Mouse (Mus musculus) layer of hippocampus, postnatal 36 days (tissue): Measurements from ENCODE around the gene Nfkbil1. TPM values are rescaled to one million over a fixed set of nuclear protein-coding genes. Genes with fewer than 3 reads are reported as not detected.

Experiments used
- DNase-seq, 2 experiments: peaks; one replicate each; pipeline ENCODE4 v3.0.0; 2022
- total RNA-seq, 2 experiments: library from RNA; stranded (reverse); gene quantifications; 2 replicates each; pipeline ENCODE4 v1.2.3; 2021

The Nfkbil1 gene
- total RNA-seq, result 10 to 100 TPM; 13.3 to 13.6 TPM

DNA sequence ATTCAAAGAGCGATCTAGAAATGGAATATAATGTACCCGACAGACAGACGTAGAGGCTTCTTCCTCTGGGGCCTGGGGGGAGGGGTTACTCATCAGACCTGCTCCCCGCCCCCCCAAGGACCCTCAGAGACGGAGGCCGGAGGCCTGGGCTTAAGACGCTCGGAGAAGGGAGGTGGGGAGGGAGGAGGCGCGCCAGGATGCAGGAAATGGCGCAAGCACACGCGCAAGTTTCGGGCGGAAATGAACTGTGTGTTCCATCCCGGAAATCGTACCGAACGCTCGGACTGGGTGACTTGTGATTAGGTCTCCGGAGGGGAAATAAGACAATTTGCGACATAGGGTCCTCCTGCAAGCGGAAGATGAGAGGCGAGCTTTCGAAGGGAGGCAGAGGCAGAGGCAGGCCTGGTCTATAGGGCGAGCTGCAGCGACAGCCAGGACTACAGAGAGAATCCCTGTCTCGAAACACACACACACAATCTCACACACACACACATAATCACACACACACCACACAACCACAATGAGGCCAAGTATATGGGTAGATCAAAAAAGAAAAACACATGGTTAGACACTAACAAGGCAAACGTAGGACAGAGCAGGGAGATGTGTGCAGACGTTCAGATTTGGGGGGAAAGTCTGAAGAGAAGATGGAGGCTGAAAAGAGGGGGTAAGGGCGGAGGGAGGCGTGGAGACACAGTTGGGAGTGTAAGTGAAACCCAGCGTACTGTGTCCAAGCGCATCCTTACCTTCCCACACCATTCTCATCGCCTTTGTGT lies at the start of gene Nfkbil1:
Gene Nfkbil1, minus strand, starts transcription at position 179 of the 776 bp plus-strand sequence.
- peak; percentile 89 to 92 for DNase-seq

DNA sequence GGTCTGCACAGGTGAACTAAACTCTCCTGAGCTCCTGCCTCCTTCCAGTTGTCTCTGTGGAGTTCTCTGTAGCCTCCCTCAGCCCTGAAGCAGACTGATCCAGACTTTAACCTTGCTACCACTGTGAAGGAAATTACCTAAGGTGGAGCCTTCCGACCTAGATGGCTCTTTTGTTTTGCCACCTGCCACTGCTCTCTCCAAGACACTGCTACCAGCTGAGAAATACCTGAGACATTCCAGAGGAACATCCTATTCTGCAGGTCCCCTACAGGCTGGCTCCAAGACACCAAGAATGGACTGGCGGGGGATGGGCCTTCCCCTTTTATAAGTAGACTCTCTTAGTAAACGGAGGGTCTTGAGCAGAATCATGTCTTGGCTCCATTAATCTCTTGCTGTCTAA lies 44.7 kb upstream of the Nfkbil1 start:
- no peak for DNase-seq

DNA sequence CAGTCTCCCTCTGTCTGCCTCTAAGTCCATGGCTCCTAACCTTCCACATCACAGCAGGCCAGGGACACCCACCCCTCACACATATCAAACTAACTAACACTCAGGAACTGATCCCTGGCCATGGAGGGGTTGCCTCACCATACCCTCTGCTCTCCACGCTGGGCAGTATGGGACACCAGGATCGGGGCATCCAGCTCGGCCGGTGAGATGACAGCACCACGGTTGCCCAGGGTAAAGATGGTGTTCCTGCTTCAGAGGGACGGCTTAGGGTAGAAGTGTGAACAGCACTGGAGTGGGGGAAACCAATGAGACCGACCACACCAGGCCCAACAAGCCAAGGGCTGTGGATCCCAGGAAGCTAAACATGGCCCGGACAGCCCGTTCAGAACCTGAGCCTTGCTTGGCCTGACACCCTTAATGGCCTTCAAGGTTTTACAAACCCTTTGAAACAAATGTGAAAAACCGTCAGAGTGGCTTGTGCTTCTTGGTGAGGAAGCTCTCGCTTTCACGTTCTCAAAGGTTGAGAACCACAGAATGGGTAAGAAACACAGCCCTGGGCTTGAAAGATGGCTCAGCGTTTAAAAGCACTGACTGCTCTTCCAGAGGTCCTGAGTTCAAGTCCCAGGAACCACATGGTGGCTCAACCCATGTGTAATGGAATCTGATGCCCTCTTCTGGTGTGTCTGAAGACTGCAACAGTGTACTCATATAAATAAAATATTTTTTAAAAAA lies 43.5 kb upstream of the Nfkbil1 start:
- DNase-seq, result no peak

DNA sequence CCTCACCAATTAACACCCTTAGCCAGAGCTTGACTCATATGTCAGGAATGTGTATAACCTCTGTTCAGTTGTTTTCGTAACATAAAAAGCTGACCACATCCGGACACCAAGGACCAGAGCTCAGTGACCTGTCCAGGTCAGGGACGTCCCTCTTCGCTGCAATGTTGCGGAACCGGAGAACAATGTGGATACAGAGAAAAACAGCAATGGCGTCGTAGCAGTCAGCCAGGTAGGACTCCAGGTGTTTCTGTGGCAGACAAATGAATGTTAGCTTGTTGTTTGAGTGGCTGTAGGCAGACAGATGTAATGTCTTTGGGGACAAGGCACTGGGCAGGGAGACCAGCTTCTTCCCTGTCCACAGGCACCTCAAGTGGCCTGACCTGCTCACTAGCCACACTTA lies 42.5 kb upstream of the Nfkbil1 start:
- no peak for DNase-seq

DNA sequence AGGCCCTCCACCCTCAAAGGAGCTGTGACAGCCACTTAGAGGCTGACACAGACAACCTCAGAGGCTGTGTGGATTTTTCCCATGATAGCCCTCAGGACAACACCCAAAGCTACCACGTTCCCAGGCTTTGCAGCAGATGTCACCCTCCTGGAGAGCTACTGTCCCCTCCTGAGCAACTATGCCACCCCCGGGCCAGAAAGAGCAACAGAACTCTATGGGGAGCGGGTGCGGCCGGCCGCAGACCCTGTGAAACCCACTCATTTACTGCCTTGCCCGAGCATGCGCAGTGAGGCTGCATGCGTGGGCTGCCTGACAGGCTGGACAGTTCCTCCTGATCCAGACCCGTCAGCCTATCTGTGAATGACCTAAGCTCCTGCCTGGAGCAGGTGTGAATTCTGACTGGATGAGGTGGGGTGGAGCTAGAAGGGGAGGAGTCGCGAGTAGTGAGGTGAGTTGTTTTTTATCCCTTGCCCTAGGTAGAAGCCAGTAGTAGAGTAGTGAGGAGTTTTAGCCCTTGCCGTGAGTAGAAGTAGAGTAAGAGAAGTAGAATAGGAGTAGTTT lies 40.8 kb upstream of the Nfkbil1 start:
- no peak for DNase-seq

DNA sequence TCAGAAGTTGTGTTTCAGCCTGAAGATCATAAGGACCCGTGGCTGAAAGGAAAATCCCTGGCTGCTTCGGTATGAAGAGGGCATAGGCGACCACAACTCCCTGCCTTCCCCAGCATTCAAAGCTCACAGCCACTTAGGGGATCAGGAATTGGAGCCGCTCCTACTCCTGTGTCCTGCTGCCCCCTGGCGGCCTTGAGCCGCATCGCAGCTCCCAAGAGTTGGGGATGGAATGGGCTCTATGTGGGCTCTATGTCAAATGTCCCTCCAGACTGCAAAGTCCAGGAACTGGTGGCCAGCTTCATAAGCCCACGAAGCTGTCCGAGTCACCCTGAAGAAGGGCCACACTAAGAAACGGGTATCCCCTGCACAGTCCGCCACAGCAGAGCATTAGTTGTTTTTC lies 39.2 kb upstream of the Nfkbil1 start:
- DNase-seq, result peak; percentile 82 to 83

DNA sequence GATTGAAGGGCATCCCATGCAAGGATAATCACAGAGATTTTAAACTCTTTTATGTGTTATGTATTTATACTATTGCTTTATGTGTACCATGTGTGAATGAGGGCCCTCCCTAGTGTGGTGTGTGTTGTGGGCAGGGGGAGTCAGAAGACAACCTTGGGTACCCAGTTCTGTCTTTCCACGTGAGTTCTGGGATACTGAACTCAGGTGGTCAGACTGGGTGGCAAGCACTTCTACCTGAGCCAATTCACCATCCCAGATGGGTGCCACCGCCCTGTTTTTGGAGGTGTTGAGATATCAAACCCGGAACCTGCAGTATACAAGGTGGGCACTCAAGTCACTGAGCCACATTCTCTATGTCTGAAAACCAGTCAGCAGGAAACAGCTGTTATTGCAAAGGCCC lies 36.7 kb upstream of the Nfkbil1 start:
- no peak for DNase-seq

DNA sequence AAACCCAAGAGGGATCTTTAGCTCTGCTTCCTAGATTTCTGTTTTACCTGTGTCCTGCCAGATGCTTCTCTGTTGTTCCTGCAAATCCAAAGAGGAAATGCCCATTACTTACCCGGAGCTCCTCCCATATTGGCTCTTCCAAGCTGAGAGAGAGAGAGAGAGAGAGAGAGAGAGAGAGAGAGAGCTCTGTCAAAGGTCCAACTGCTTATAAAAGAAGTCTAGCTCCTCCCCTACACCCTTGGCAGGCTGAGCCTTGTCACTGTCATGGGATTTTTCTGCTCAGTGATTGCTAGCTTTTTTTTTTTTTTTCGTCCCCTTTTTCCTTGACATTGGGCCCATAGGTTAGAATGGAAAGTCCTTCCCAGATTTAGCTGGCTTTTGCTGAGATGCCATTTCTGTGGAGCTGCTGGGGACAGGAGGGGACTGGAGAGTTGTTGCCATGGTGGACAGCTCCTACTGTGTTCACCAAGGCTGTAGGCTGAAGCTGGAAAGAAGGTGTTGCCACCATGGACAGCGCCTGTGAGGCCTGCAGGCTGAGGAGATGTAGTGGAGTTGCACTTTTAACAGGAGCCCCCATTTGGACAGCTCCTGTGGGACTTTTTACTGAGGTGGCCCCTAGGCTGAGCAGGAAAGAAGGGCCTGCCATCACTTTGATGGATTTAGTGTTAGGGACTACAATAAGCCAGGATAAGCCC lies 34.2 kb upstream of the Nfkbil1 start:
- DNase-seq, result no peak

DNA sequence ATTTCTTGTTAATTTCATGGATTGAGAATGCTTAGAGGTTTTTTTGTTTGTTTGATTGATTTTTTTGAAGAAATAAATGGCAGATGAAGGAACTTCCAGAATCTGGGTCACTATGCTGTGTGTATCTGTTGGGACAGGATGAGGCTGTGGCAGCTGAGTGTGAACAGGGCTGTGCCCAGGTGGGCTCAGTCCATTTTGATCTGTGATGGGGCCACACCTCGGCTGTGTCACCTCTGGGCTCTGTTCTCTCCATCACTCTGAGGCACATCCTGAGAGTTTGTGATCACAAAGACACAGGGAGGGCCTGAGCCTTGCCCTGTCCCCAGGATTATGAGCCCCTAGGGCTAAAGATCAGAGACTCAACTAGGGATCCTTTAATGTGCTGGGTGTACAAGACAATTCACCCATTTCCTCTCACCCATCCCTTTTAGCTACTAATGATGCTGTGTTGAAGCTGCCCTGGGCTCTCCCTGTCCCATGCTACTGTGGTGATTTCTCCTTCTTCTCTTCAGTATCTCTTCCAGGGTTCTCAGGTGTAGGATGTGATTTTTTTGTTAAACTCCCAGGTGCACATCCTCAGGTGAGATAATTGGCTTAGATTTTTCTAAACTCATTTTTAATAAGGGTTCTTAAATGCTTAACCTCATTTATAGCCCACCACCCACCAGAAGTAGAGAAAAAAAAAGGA lies 32.0 kb upstream of the Nfkbil1 start:
- DNase-seq, result no peak

DNA sequence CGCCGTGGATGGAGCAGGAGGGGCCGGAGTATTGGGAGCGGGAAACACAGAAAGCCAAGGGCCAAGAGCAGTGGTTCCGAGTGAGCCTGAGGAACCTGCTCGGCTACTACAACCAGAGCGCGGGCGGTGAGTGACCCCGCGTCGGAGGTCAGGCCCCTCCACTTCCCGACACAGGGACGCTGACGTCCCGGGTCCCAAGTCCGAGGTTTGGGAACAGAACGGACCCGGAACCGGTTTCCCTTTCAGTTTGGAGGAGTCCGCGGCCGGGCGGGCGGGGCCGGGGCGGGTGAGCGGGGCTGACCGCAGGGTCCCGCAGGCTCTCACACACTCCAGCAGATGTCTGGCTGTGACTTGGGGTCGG lies 27.9 kb upstream of the Nfkbil1 start:
- DNase-seq, result no peak

DNA sequence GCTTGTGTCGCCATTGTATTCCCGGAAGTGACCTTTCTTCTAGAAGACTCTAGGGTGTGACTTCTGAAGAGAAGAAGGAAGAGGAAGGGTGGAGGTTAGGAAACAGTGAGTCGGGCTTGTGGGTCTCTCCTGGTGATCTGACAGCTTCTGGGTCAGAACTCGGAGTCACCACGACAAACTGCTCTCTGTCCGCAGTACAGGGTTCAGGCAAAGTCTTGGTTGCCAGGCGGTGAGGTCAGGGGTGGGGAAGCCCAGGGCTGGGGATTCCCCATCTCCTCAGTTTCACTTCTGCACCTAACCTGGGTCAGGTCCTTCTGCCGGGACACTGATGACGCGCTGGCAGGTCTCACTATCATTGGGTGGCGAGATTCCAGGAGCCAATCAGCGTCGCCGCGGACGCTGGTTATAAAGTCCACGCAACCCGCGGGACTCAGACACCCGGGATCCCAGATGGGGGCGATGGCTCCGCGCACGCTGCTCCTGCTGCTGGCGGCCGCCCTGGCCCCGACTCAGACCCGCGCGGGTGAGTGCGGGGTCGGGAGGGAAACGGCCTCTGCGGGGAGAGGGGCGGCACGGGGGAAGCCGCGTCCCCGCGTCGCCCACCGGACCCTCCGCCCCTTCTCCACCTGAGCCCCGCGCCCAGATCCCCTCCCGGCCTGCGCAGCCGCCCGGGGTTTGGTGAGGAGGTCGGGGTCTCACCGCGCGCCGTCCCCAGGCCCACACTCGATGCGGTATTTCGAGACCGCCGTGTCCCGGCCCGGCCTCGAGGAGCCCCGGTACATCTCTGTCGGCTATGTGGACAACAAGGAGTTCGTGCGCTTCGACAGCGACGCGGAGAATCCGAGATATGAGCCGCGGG lies 27.3 kb upstream of the Nfkbil1 start, which contains the start of gene H2-D1:
Gene H2-D1, plus strand, starts transcription at position 67 of the 859 bp plus-strand sequence.
- DNase-seq, result peak; percentile 92 to 94

DNA sequence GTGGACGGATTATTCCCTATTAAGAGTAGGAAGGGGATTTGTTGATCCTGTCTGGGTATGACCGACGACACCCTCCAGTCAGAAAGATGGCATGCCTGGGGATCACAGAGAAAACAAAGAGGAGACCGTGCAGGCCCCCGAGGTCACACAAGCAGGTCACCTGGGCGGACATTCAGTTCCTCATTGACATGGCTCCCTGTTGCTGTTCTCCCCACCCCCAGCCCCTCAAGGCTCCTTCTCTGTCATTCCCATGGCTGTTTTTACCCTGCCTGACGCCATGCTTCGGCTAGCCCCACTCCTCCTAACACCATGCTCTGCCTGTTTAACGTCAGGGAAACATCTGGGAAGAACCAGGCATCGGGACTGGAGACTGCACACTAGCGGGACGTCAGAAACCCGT lies 26.1 kb upstream of the Nfkbil1 start:
- no peak for DNase-seq

DNA sequence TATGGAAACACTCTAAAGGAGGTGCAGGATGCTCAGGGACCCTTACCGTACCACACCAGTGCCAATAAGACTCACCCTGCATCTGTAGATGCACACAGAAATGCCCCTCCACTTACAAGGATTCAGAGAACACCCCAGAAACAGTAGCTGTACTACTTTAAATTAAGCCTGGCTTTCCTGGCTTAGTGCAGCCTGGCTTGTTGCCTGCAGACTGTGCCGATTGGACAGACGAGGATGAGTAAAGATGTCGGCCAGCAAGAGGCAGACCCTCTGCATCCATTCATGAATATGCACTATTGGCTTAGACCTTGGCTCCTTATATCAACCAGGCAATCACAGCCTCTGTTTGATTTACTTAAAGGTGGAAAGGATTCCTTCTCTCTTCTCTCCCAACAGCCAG lies 24.0 kb upstream of the Nfkbil1 start:
- DNase-seq, result no peak

DNA sequence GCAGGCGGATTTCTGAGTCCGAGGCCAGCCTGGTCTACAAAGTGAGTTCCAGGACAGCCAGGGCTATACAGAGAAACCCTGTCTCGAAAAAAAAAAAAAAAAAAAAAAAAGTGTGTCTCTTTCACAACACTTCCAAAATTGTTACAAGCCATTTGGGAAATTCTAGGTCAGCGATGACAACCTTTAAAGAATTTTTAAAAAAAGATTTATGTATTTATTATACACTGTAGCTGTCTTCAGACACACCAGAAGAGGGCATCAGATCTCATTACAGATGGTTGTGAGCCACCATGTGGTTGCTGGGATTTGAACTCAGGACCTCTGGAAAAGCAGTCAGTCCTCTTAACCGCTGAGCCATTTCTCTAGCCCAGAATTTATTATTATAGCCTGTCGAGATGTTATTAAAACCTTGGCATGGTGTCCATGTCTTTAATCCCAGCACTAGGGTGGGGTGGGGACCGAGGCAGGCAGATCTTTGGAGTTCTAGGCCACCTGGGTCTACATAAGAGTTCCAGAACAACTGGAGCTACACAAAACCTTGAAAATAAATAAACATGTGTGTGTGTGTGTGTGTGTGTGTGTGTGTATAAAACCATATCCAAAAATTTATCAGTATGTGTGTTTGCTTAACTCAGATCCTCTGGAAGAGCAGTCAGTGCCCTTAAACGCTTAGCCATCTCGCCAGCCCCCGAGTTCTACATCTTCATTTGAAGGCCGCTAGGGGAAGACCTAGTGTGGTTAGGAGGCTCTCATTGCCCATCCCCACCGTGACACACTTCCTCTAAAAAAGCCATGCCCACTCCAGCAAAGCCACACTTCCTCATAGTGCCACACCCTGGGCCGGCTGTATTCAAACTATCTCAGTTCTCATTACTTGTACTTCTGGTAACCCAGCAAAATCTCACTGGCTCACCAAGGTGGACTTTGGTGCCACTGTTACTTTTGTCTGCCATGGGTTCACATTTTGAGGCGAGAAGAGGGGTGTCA lies 23.2 kb upstream of the Nfkbil1 start:
- DNase-seq, result no peak

DNA sequence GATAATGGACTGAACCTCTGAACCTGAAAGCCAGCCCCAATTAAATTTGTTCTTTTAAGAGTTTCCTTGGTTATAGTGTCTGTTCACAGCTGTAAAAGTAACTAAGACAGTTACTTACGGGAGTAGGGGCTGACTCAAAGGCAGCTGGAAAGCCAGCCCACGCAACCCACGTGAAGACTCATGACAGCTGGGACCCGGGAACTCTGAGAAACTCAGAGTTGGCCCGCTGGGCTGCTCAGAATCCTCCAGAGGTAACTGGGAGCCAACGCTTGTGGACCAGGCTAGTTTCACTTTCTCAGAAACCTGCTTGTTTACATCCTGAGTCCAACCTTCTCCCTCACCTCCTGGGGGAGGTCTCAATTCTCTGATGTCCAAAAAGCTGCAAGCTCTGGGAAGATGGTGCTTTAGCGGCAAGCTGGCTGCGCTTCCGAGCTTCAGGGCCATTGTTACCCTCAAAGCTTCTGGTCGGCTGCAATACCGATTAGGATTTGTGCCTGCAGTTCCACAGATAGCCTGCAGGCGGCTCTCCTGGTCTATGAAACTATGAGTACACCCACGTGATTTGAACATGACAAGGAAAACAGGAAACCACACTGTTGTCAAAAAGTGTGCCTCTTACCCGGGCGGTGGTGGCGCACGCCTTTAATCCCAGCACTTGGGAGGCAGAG lies 22.4 kb upstream of the Nfkbil1 start:
- peak; percentile 89 to 90 for DNase-seq

DNA sequence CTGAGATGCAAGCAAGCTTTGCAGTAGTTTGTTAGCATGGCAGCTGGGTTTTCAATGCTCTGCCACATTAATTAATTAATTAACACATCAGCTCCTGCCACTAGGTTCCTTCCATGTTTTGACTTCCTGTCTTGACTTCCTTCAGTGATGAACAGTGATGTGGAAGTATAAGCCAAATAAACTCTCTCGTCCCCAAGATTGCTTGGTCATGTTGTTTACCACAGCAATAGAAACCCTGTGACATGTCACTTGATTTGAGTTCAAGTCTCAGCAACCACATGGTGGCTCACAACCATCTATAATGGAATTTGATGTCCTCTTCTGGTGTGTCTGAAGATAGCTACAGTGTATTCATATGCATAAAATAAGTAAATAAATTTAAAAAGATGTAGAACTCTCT lies 21.8 kb upstream of the Nfkbil1 start:
- no peak for DNase-seq

DNA sequence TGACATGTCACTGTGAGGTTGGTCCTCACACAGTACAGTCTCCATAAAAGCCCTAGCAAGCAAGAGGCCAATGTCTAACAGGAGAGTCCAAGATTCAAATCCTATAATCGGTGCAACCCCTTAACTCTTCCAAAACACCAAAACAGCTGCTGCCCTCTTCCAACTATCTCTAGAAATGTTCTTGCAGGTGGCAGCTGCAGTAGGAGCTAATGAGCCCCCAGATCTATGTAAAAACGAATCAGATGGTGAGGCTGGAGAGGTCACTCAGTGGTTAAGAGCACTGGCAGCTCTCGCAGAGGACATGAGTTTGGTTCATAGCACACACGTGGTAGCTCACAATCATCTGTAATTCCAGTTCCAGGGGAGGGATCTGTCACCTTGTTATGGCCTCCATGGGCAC lies 20.1 kb upstream of the Nfkbil1 start:
- no peak for DNase-seq

DNA sequence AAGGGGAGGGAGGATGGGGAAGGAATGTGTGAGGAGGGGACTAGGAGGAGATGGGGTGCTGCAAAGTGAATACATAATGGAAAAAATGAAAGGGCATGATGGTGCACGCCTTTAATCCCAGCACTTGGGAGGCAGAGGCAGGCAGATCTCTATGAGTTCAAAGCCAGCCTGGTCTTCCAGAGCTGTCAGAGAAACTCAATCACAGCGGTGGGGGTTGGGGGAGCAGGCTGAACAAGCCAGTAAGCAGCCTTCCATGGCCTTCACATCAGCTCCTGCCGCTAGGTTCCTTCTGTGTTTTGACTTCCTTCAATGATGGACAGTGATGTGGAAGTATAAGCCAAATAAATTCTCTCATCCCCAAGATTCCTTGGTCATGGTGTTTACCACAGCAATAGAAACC lies 19.7 kb upstream of the Nfkbil1 start:
- DNase-seq, result no peak

DNA sequence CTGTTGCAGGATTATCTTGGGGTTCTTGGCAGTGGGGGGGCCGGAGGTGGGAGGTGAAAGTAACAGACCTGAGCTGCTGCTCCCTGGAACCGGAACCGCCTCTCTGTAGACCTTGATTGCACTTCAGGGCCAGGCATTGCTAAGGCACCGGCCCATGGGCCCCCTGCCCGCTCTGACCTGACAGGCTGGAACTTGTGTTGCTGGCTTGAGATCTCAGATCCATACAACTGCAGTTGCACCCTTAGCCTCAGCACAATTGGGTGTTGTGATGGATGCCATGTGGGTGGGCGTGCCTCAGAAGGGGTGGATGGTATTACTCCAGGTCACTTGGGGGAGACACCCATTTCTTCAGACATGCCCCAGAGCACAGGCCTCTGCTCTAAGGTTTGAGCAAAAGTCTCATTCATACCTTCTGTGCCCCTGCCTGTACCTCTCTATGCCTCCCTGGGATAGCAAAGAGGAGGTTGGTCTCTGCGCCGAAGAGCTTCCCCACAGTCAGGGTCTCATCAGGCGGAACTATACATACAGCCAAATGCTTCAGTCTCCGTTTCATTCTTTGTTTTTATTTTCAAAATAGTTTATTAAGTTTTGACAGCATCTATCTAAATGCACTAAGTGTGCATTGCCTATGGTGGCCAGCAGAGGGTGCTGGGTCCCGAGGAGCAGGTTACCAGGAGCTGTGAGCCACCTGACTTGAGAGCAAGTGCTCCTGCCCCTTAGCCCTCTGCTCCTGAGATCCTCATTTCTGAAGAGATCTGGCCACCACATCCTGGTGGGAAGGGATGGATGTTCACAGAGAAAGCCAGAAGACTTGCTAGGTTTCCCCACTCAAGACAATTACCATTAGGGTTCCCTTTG lies 18.9 kb upstream of the Nfkbil1 start:
- DNase-seq, result no peak
